8 mouse cellular contexts compared by ENCODE assay signal in the genomic region with DNA sequence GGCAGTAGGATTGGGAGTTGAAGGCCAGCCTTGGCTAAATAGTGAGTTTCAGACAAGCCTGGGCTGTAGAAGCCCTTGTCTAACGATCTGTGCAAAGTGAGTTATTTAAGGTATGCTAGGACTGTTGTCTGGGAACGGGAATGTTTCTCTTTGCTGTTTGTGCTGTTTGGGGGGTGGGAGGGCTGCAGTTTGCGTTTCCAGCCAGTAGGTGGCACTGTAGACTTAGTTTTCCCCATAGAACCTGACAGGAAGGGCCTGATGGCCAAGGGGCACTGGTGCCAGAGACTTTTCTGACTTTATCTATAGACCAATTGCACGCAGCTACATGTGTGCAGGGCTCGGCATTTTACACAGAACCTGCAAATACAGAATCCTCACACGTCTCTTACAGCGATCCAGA. TPM values are rescaled to one million over a fixed set of nuclear protein-coding genes. Genes with fewer than 3 reads are reported as not detected.
A peak's percentile ranks its signal among the peaks of the same experiment; 100 is the strongest.
DNase-seq lines count a peak whose midpoint lies in the region; ATAC-seq and TF ChIP-seq lines count a peak whose summit lies in the region.

No protein-coding gene starts in this region.

- whole genome bisulfite sequencing in heart, embryonic 12.5 days, result 25% methylated on average over 7 of the region's 7 CpGs
- 23% methylated on average over 7 of the region's 7 CpGs for WGBS in heart, postnatal 0 days

- H3K4me2 ChIP-seq in heart, embryonic 12.5 days, result no peak overlapping the region
- H3K4me2 ChIP-seq in heart, postnatal 0 days (ENCODE audit: low read depth, low read length), result no peak overlapping the region

- no peak for ATAC-seq in heart, embryonic 12.5 days (ENCODE audit: insufficient number of reproducible peaks, low FRiP score)
- ATAC-seq in G1E (ENCODE audit: extremely low read depth, insufficient number of reproducible peaks, low FRiP score, poor library complexity, severe bottlenecking), result no peak
- ATAC-seq in heart, postnatal 0 days (ENCODE audit: insufficient read depth, low read depth), result peak; percentile 74

- no peak for TF ChIP-seq EP300 in heart, postnatal 0 days (IDR thresholded peaks at IDR 0.05; ENCODE audit: low read depth)

- no peak overlapping the region for H3K9ac ChIP-seq in heart, embryonic 12.5 days
- H3K9ac ChIP-seq in heart, postnatal 0 days (replicated peaks; ENCODE audit: low read depth, low read length), result no peak overlapping the region

- H3K27me3 ChIP-seq in heart, embryonic 12.5 days (replicated peaks), result no peaks in the 10 kb centered on the region
- no peaks in the 10 kb centered on the region for H3K27me3 ChIP-seq in G1E (ENCODE audit: insufficient read depth, low read length)
- no peaks in the 10 kb centered on the region for H3K27me3 ChIP-seq in heart, postnatal 0 days (ENCODE audit: control insufficient read depth, insufficient read depth, low read length)

- peaks cover 44% of the 10 kb centered on the region for H3K36me3 ChIP-seq in heart, embryonic 12.5 days
- H3K36me3 ChIP-seq in G1E (replicated peaks), result peaks cover 66% of the 10 kb centered on the region
- H3K36me3 ChIP-seq in heart, postnatal 0 days (replicated peaks; ENCODE audit: control insufficient read depth, insufficient read depth, low read length), result peaks cover 40% of the 10 kb centered on the region

- DNase-seq in heart, adult 18-20 months, result peak; percentile 62 to 84
- DNase-seq in G1E (ENCODE audit: low spot score), result peak; percentile 49
- DNase-seq in cerebellum, postnatal 4 days (ENCODE audit: low spot score in 2 of 2), result peak; percentile 51 to 75
- DNase-seq in heart, postnatal 0 days (ENCODE audit: low spot score), result peak; percentile 70
- peak; percentile 69 to 80 for DNase-seq in kidney, postnatal 36 days
- peak; percentile 84 for DNase-seq in lung, postnatal 36 days
- DNase-seq in spleen, postnatal 4 days (ENCODE audit: low spot score in 2 of 2), result peak; percentile 70 to 89

- H3K9me3 ChIP-seq in heart, embryonic 12.5 days (replicated peaks), result no peaks in the 10 kb centered on the region
- no peaks in the 10 kb centered on the region for H3K9me3 ChIP-seq in G1E (replicated peaks)
- H3K9me3 ChIP-seq in heart, postnatal 0 days (replicated peaks; ENCODE audit: control insufficient read depth, low read length), result no peaks in the 10 kb centered on the region

- H3K4me1 ChIP-seq in heart, embryonic 12.5 days (replicated peaks), result peaks cover 7% of the 10 kb centered on the region
- H3K4me1 ChIP-seq in G1E (ENCODE audit: insufficient read depth, low read depth, low read length), result peaks cover 3% of the 10 kb centered on the region; the same call in 1 of the 2 replicates
- H3K4me1 ChIP-seq in heart, postnatal 0 days (ENCODE audit: control insufficient read depth, insufficient read depth), result no peaks in the 10 kb centered on the region

- H3K4me3 ChIP-seq in heart, embryonic 12.5 days, result no peak overlapping the region
- no peak overlapping the region for H3K4me3 ChIP-seq in G1E (ENCODE audit: low read depth, low read length)
- H3K4me3 ChIP-seq in heart, postnatal 0 days (ENCODE audit: low read depth, low read length), result no peak overlapping the region

- no peak overlapping the region for H3K27ac ChIP-seq in heart, embryonic 12.5 days (ENCODE audit: poor library complexity, severe bottlenecking)
- no peak overlapping the region for H3K27ac ChIP-seq in heart, postnatal 0 days (ENCODE audit: low read depth)

- TF ChIP-seq CTCF in G1E (IDR thresholded peaks at IDR 0.05; ENCODE audit: low read depth, low read length), result peak; percentile 63
- peak; percentile 89 for TF ChIP-seq CTCF in heart, postnatal 0 days (IDR thresholded peaks at IDR 0.05; ENCODE audit: low read depth)

RNA-seq across cellular contexts. Expression of a gene that starts 8.4 kb away (rescaled TPM):
- 1 to 10 TPM; 7.9 TPM for total RNA-seq in heart, adult 18-20 months (2021)
- 11.2 and 12.2 TPM in 2 replicates for polyA plus RNA-seq in heart, embryonic 12.5 days (2016; fragmentation: Nextera tagmentation; extraction: Ambion mirVana)
- 2.3 and 10.9 TPM in 2 replicates for total RNA-seq in G1E (2014; fragmentation: Nextera tagmentation)
- 10.2 and 14.0 TPM in 2 replicates for total RNA-seq in G1E (2017)
- 46.7 and 58.2 TPM in 2 replicates for polyA plus RNA-seq in G1E (2012)
- 8.9 and 17.2 TPM in 2 replicates for total RNA-seq in heart, postnatal 0 days (2014; rRNA removed; ENCODE audit: low replicate concordance)
- polyA plus RNA-seq in heart, postnatal 0 days (2015; fragmentation: Nextera tagmentation; extraction: Ambion mirVana), result 8.6 and 8.8 TPM in 2 replicates

RNA-seq across cellular contexts. Expression of a gene that starts 9.4 kb away (rescaled TPM):
- 1 to 10 TPM; 1.0 to 1.4 TPM for total RNA-seq in heart, adult 18-20 months (2021)
- 0.76 and 1.4 TPM in 2 replicates for polyA plus RNA-seq in heart, embryonic 12.5 days (2016; fragmentation: Nextera tagmentation; extraction: Ambion mirVana)
- total RNA-seq in G1E (2014; fragmentation: Nextera tagmentation), result 1.4 and 3.4 TPM in 2 replicates
- 0.41 and 0.66 TPM in 2 replicates for total RNA-seq in G1E (2017)
- 1.3 and 2.4 TPM in 2 replicates for polyA plus RNA-seq in G1E (2012)
- 2.6 and 6.8 TPM in 2 replicates for total RNA-seq in heart, postnatal 0 days (2014; rRNA removed; ENCODE audit: low replicate concordance)
- polyA plus RNA-seq in heart, postnatal 0 days (2015; fragmentation: Nextera tagmentation; extraction: Ambion mirVana), result 0.18 and 0.37 TPM in 2 replicates

RNA-seq across cellular contexts. Expression of a gene that starts 18.0 kb away (rescaled TPM):
- 1 to 10 TPM; 3.2 to 3.6 TPM for total RNA-seq in heart, adult 18-20 months (2021)
- 6.0 and 6.9 TPM in 2 replicates for polyA plus RNA-seq in heart, embryonic 12.5 days (2016; fragmentation: Nextera tagmentation; extraction: Ambion mirVana)
- total RNA-seq in G1E (2014; fragmentation: Nextera tagmentation), result 1.9 and 3.8 TPM in 2 replicates
- 13.6 and 18.7 TPM in 2 replicates for total RNA-seq in G1E (2017)
- polyA plus RNA-seq in G1E (2012), result 9.9 and 11.2 TPM in 2 replicates
- total RNA-seq in heart, postnatal 0 days (2014; rRNA removed; ENCODE audit: low replicate concordance), result 8.2 and 9.4 TPM in 2 replicates
- 3.5 and 3.6 TPM in 2 replicates for polyA plus RNA-seq in heart, postnatal 0 days (2015; fragmentation: Nextera tagmentation; extraction: Ambion mirVana)

RNA-seq across cellular contexts. Expression of a gene that starts 39.4 kb away (rescaled TPM):
- total RNA-seq in heart, adult 18-20 months (2021), result 10 to 100 TPM; 16.7 to 20.3 TPM
- polyA plus RNA-seq in heart, embryonic 12.5 days (2016; fragmentation: Nextera tagmentation; extraction: Ambion mirVana), result 9.9 and 10.5 TPM in 2 replicates
- total RNA-seq in G1E (2014; fragmentation: Nextera tagmentation), result not detected in 2 replicates
- total RNA-seq in G1E (2017), result not detected in 2 replicates
- polyA plus RNA-seq in G1E (2012), result 0.04 TPM in 1 of 2 replicates, not detected in the other
- total RNA-seq in heart, postnatal 0 days (2014; rRNA removed; ENCODE audit: low replicate concordance), result 11.1 and 36.4 TPM in 2 replicates
- 30.8 and 32.2 TPM in 2 replicates for polyA plus RNA-seq in heart, postnatal 0 days (2015; fragmentation: Nextera tagmentation; extraction: Ambion mirVana)

RNA-seq across cellular contexts. Expression of a gene that starts 46.8 kb away (rescaled TPM):
- total RNA-seq in heart, adult 18-20 months (2021), result 10 to 100 TPM; 78.7 to 80.1 TPM
- 261 and 273 TPM in 2 replicates for polyA plus RNA-seq in heart, embryonic 12.5 days (2016; fragmentation: Nextera tagmentation; extraction: Ambion mirVana)
- total RNA-seq in G1E (2014; fragmentation: Nextera tagmentation) (150 and 160 TPM in 2 replicates), G1E (2017) (181 and 220 TPM in 2 replicates)
- polyA plus RNA-seq in G1E (2012), result 629 and 697 TPM in 2 replicates
- 29.2 and 42.1 TPM in 2 replicates for total RNA-seq in heart, postnatal 0 days (2014; rRNA removed; ENCODE audit: low replicate concordance)
- polyA plus RNA-seq in heart, postnatal 0 days (2015; fragmentation: Nextera tagmentation; extraction: Ambion mirVana), result 146 and 152 TPM in 2 replicates
